Mouse (Mus musculus) embryonic facial prominence, embryonic 15.5 days (tissue): ENCODE results near the gene Spata7. TPM values are rescaled to one million over a fixed set of nuclear protein-coding genes. Genes with fewer than 3 reads are reported as not detected.

Source experiments
- ATAC-seq: fragments of 200-750 bp; cut with Nextera tagmentation; 2 replicates; pipeline ENCODE4 v1.8.0; 2017; ENCODE audit warnings: low read depth, moderate TSS enrichment; ENCODE audit not compliant: insufficient number of reproducible peaks, low FRiP score, low TSS enrichment
- H3K27ac ChIP-seq: fragments of 300-500 bp; sonication (generic); replicated peaks from 2 replicates; pipeline ENCODE4 v1.5.1; 2015; ENCODE audit warnings: mild to moderate bottlenecking, inconsistent platforms
- H3K27me3 ChIP-seq: fragments of 300-500 bp; sonication (generic); 2 replicates; pipeline ENCODE4 v1.6.1; 2015; ENCODE audit warnings: inconsistent platforms
- H3K36me3 ChIP-seq: fragments of 300-500 bp; sonication (generic); 2 replicates; pipeline ENCODE4 v1.6.1; 2015; ENCODE audit warnings: mild to moderate bottlenecking, inconsistent platforms
- H3K4me1 ChIP-seq: fragments of 300-500 bp; sonication (generic); 2 replicates; pipeline ENCODE4 v1.6.1; 2015; ENCODE audit warnings: inconsistent platforms
- H3K4me2 ChIP-seq: fragments of 300-500 bp; sonication (generic); replicated peaks from 2 replicates; pipeline ENCODE4 v1.6.1; 2015; ENCODE audit warnings: mild to moderate bottlenecking, inconsistent platforms
- H3K4me3 ChIP-seq: fragments of 300-500 bp; sonication (generic); replicated peaks from 2 replicates; pipeline ENCODE4 v1.5.1; 2015; ENCODE audit warnings: mild to moderate bottlenecking, inconsistent platforms
- H3K9ac ChIP-seq: fragments of 300-500 bp; sonication (generic); 2 replicates; pipeline ENCODE4 v1.6.1; 2015; ENCODE audit warnings: inconsistent platforms
- H3K9me3 ChIP-seq: fragments of 300-500 bp; sonication (generic); replicated peaks from 2 replicates; pipeline ENCODE4 v1.6.1; 2016; ENCODE audit warnings: inconsistent platforms
- WGBS: fragments of 180-500 bp; shearing (Covaris S2); methylation state at CpG from one replicate; pipeline ENCODE4 v1.1.7; 2015; 5-methylcytosine and 5-hydroxymethylcytosine counted together
- polyA plus RNA-seq: library from polyadenylated mRNA; unstranded; fragments of >200 nt; fragmentation: Nextera tagmentation; extraction: Ambion mirVana; gene quantifications from 2 replicates; pipeline ENCODE4 v1.2.1, GENCODE M21; 2015

The Spata7 gene
- polyA plus RNA-seq, 1 experiment from 2014 or later: 15.0 TPM

DNA sequence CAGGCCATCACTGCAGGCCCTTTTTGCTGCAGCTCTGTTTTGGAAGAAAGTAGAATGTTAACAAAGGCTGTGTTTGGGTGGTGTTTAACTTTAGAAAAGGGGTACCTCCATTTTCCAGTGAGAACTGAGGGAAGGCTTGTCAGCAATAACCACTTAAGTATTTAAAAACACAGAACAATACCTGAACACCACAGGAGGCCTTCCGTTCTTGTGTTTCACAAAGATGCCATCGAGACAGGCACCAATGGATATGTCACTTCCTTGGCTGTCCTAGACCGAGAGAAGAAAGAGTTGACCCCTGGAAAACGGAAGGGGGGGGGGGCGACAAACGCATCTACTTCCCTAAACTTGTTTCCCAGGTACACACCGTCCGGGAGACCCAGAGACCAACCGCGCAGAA lies 76.0 kb downstream of the Spata7 start:
- ATAC-seq: no peak
- no peak overlapping the region for H3K4me3 ChIP-seq
- no peaks in the 10 kb centered on the region for H3K27me3 ChIP-seq
- 85% methylated on average over 10 of the region's 10 CpGs for WGBS
- H3K4me1 ChIP-seq: no peaks in the 10 kb centered on the region
- H3K9ac ChIP-seq: no peak overlapping the region
- H3K9me3 ChIP-seq: no peaks in the 10 kb centered on the region
- H3K36me3 ChIP-seq: peaks cover 9% of the 10 kb centered on the region; the same call in 1 of the 2 replicates
- no peak overlapping the region for H3K27ac ChIP-seq
- no peak overlapping the region for H3K4me2 ChIP-seq

GRCm38 (mm10) chr12:98712819-98713218 lies 84.9 kb downstream of the Spata7 start:
- no peak overlapping the region for H3K4me2 ChIP-seq
- 65% methylated on average over 6 of the region's 6 CpGs for WGBS
- no peaks in the 10 kb centered on the region for H3K27me3 ChIP-seq

DNA sequence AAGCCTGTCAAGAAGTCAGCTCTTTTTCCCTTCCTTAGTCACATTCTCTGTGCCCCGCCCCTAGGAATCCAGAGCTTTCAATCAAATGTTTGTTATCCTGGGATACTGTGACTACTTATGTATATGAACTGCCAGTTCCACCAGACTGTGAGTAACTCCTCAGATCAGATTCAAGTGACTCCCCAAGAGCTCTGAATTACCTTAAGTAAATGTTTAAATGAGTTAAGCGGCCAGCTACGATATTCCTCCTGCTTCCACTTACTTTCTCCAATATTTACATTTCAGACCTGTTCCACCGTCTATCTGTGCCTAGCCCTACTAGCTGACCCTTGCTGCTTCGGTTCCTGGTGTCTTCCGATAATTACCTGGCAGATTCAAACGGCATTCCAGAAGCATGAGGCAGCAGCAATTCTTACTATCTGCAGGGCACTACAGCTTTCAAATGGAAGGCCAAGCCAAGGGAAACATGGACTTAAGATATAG lies 85.7 kb downstream of the Spata7 start:
- ATAC-seq: no peak
- 0 out of 2 replicates have a peak, but pooled peaks cover 3% of the 10 kb centered on the region for H3K4me1 ChIP-seq
- H3K4me3 ChIP-seq: no peak overlapping the region
- 43% methylated on average over 7 of the region's 7 CpGs for WGBS
- no peaks in the 10 kb centered on the region for H3K27me3 ChIP-seq
- H3K9me3 ChIP-seq: no peaks in the 10 kb centered on the region
- H3K4me2 ChIP-seq: no peak overlapping the region
- no peak overlapping the region for H3K27ac ChIP-seq
- H3K36me3 ChIP-seq: no peaks in the 10 kb centered on the region
- H3K9ac ChIP-seq: no peak overlapping the region

More at GRCm38 (mm10) chr12:98712819-98713218, 84.9 kb downstream of the Spata7 start:
- Histone ChIP-seq H3K4me1 (0 out of 2 replicates have a peak, but pooled peaks cover 3% of the 10 kb centered on the region), H3K4me3 (no peak overlapping the region), H3K9ac (no peak overlapping the region), H3K27ac (no peak overlapping the region), H3K9me3 (no peaks in the 10 kb centered on the region), H3K36me3 (no peaks in the 10 kb centered on the region)
- ATAC-seq: no peak

DNA sequence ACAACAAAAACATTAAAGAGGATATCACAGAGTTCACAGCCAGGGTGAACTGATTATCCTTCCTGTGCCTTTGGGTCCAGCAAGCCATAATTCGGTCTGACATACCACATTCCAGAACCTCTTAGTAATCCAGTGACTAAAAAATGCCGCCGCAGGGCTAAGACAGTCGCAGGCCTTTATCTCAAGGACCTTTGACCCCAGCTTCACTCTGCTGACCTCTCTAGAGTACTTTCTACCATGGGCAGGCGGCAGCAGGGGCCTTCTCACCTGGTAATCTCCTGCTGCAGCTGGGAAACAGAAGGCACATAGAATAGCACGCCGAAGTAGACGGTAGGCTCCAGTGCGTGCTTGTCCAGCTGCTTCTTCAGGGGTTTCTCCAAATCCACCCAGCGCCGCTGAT lies 86.8 kb downstream of the Spata7 start:
- no peak overlapping the region for H3K9ac ChIP-seq
- no peak for ATAC-seq
- H3K27ac ChIP-seq: no peak overlapping the region
- WGBS: 31% methylated on average over 11 of the region's 11 CpGs
- no peaks in the 10 kb centered on the region for H3K27me3 ChIP-seq
- H3K4me1 ChIP-seq: 0 out of 2 replicates have a peak, but pooled peaks cover 3% of the 10 kb centered on the region
- no peak overlapping the region for H3K4me2 ChIP-seq
- H3K9me3 ChIP-seq: no peaks in the 10 kb centered on the region
- H3K4me3 ChIP-seq: no peak overlapping the region
- H3K36me3 ChIP-seq: no peaks in the 10 kb centered on the region

DNA sequence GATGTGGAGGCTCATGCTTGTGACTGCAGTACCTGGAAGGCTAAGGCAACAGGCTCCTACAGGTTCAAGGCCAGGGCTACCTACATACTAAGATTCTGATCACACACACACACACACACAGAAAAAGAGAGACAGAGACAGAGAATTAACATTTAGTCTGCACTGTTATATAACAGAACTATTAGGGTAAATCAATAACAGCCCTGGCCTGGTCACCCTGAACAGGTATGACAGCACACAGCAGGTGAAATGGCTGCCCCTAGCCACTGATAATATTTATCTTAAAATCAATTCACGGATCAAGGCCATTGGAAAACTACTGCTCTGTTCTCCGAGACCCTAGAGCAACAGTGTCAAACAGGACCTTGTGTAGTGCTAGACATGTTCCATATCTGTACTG lies 88.2 kb downstream of the Spata7 start:
- no peak overlapping the region for H3K4me2 ChIP-seq

More for the DNA sequence above, 88.2 kb downstream of the Spata7 start:
- no peaks in the 10 kb centered on the region for H3K27me3 ChIP-seq
- ATAC-seq: no peak
- 89% methylated on average over 2 of the region's 2 CpGs for WGBS
- no peaks in the 10 kb centered on the region for H3K36me3 ChIP-seq
- H3K9ac ChIP-seq: no peak overlapping the region
- H3K4me1 ChIP-seq: 0 out of 2 replicates have a peak, but pooled peaks cover 3% of the 10 kb centered on the region
- no peaks in the 10 kb centered on the region for H3K9me3 ChIP-seq
- H3K27ac ChIP-seq: no peak overlapping the region
- no peak overlapping the region for H3K4me3 ChIP-seq

Other genes with a start within 250 kb of the Spata7 start
- gene Kcnk10, start 49.8 kb upstream of the Spata7 start, polyA plus RNA-seq: 1.3 and 1.7 TPM in 2 replicates
- gene Ptpn21, start 109.2 kb downstream of the Spata7 start, polyA plus RNA-seq: 10.6 and 11.7 TPM in 2 replicates
- gene Zc3h14, start 118.8 kb downstream of the Spata7 start, polyA plus RNA-seq: 107 and 117 TPM in 2 replicates